ENCODE assay signal across 8 mouse cellular contexts in genomic region chr11:98932293-98933091, GRCm38 (mm10). TPM values are rescaled to one million over a fixed set of nuclear protein-coding genes. Genes with fewer than 3 reads are reported as not detected.
DNase-seq lines count a peak whose midpoint lies in the region; ATAC-seq lines count a peak whose summit lies in the region.
"Had no signal": no experiment of that assay in that cellular context is flagged by ENCODE, and none has a peak within 500 bp of the region (broad histone marks: within the 10 kb centered on the region; RNA-seq: fewer than 3 reads in every experiment).

No protein-coding gene starts in this region.

- no peaks in the 10 kb centered on the region for H3K79me2 ChIP-seq in macrophage (ENCODE audit: inconsistent target)

- no peaks in the 10 kb centered on the region for H3K9me3 ChIP-seq in kidney, embryonic 16.5 days (ENCODE audit: low read length)
- H3K9me3 ChIP-seq in heart, embryonic 14.5 days (ENCODE audit: control insufficient read depth, low read length), result no peaks in the 10 kb centered on the region
- no peaks in the 10 kb centered on the region for H3K9me3 ChIP-seq in forebrain, embryonic 15.5 days
- H3K9me3 ChIP-seq: liver, embryonic 13.5 days had no signal

- H3K4me1 ChIP-seq in kidney, embryonic 16.5 days (ENCODE audit: insufficient read depth, low read length), result peaks cover 77% of the 10 kb centered on the region
- peaks cover 64 to 69% of the 10 kb centered on the region in 2 experiments for H3K4me1 ChIP-seq in heart, embryonic 14.5 days (ENCODE audit: control insufficient read depth in 2 of 2, insufficient read depth in 2 of 2, low read length in 2 of 2)
- H3K4me1 ChIP-seq in forebrain, embryonic 15.5 days, result peaks cover 72% of the 10 kb centered on the region

- 9% methylated on average over 19 of the region's 19 CpGs for WGBS in kidney, embryonic 16.5 days
- WGBS in heart, embryonic 14.5 days, result 19% methylated on average over 19 of the region's 19 CpGs
- WGBS in macrophage (ENCODE audit: missing documents), result 48% methylated on average over 19 of the region's 19 CpGs
- 48% methylated on average over 19 of the region's 19 CpGs for WGBS in forebrain, embryonic 15.5 days

- no peaks in the 10 kb centered on the region for H3K27me3 ChIP-seq in kidney, embryonic 16.5 days (ENCODE audit: insufficient read depth, low read length)
- no peaks in the 10 kb centered on the region for H3K27me3 ChIP-seq in heart, embryonic 14.5 days (ENCODE audit: control insufficient read depth, insufficient read depth, low read length)
- peaks cover 15% of the 10 kb centered on the region for H3K27me3 ChIP-seq in forebrain, embryonic 15.5 days

- no peak for DNase-seq in kidney, postnatal 14 days
- DNase-seq in R1 (ENCODE audit: low read depth, low spot score), result peak; percentile 45
- DNase-seq in right cerebral cortex, postnatal 25 days, result no peak
- DNase-seq: liver, embryonic 13.5 days had no signal

- H3K4me2 ChIP-seq in kidney, embryonic 16.5 days (replicated peaks; ENCODE audit: low read depth, low read length), result peak overlapping the region; percentile 34
- peak overlapping the region; percentile 69 for H3K4me2 ChIP-seq in heart, embryonic 14.5 days (ENCODE audit: low read length)
- H3K4me2 ChIP-seq in forebrain, embryonic 15.5 days (replicated peaks), result no peak overlapping the region
- H3K4me2 ChIP-seq: liver, embryonic 13.5 days had no signal

- no peak overlapping the region for H3K4me3 ChIP-seq in kidney, embryonic 16.5 days (ENCODE audit: low read length)
- no peak overlapping the region for H3K4me3 ChIP-seq in heart, embryonic 14.5 days (ENCODE audit: control insufficient read depth in 1 of 2, insufficient read depth in 1 of 2, low read depth in 1 of 2, low read length in 2 of 2)
- no peak overlapping the region for H3K4me3 ChIP-seq in macrophage (ENCODE audit: inconsistent target)
- no peak overlapping the region for H3K4me3 ChIP-seq in forebrain, embryonic 15.5 days
- H3K4me3 ChIP-seq: liver, embryonic 13.5 days had no signal

- peak overlapping the region; percentile 44 for H3K27ac ChIP-seq in kidney, embryonic 16.5 days (ENCODE audit: low read length)
- peak overlapping the region; percentile 97 to 100; a peak in 3 of 4 replicates for H3K27ac ChIP-seq in heart, embryonic 14.5 days (replicated peaks in 1 of 2; ENCODE audit: control insufficient read depth in 1 of 2, insufficient read depth in 1 of 2, low read depth in 2 of 2, low read length in 2 of 2)
- H3K27ac ChIP-seq in macrophage, result 0 out of 2 replicates have a peak overlapping the region, but pooled peaks have one; percentile 7
- H3K27ac ChIP-seq in forebrain, embryonic 15.5 days (replicated peaks), result no peak overlapping the region
- H3K27ac ChIP-seq: liver, embryonic 13.5 days had no signal

- H3K36me3 ChIP-seq in kidney, embryonic 16.5 days (ENCODE audit: insufficient read depth, low read length), result no peaks in the 10 kb centered on the region
- 0 out of 2 replicates have a peak, but pooled peaks cover 4% of the 10 kb centered on the region for H3K36me3 ChIP-seq in heart, embryonic 14.5 days (ENCODE audit: control insufficient read depth, insufficient read depth, low read length)
- H3K36me3 ChIP-seq in macrophage (ENCODE audit: inconsistent target), result no peaks in the 10 kb centered on the region
- no peaks in the 10 kb centered on the region for H3K36me3 ChIP-seq in forebrain, embryonic 15.5 days
- H3K36me3 ChIP-seq: liver, embryonic 13.5 days had no signal

- ATAC-seq in kidney, embryonic 16.5 days (ENCODE audit: low FRiP score, low TSS enrichment), result no peak
- no peak for ATAC-seq in heart, embryonic 14.5 days (ENCODE audit: insufficient number of reproducible peaks, insufficient read depth, low FRiP score, low read depth)
- no peak for ATAC-seq in forebrain, embryonic 15.5 days (replicated peaks)

- H3K9ac ChIP-seq in kidney, embryonic 16.5 days (replicated peaks; ENCODE audit: low read length), result peak overlapping the region; percentile 25; the same call in 1 of the 2 replicates
- peak overlapping the region; percentile 92 for H3K9ac ChIP-seq in heart, embryonic 14.5 days (ENCODE audit: low read length)
- no peak overlapping the region for H3K9ac ChIP-seq in forebrain, embryonic 15.5 days (replicated peaks)
- H3K9ac ChIP-seq: liver, embryonic 13.5 days had no signal

RNA-seq across cellular contexts. Expression of gene Rara, which starts 4.9 kb away (rescaled TPM):
- polyA plus RNA-seq in kidney, embryonic 16.5 days (2015; fragmentation: Nextera tagmentation; extraction: Ambion mirVana), result 31.4 and 32.5 TPM in 2 replicates
- polyA plus RNA-seq in heart, embryonic 14.5 days (2014; fragmentation: Nextera tagmentation; extraction: Ambion mirVana), result 31.4 and 33.4 TPM in 2 replicates
- total RNA-seq in macrophage (2018; cell fraction: chromatin; rRNA removed), result 10 to 100 TPM in 20 of 26 experiments, 1 to 10 TPM in 6; 7.0 to 27.6 (median 17.2) TPM
- 10 to 100 TPM in 24 of 26 experiments, 1 to 10 TPM in 2; 7.8 to 33.7 (median 21.0) TPM for total RNA-seq in macrophage (2018; cell fraction: cytosol; rRNA removed)
- 10 to 100 TPM in 24 of 26 experiments, 1 to 10 TPM in 2; 6.3 to 35.2 (median 17.9) TPM for total RNA-seq in macrophage (2018; cell fraction: nucleus; rRNA removed)
- 13.3 to 17.5 TPM (median 13.4 TPM) in 3 replicates for polyA plus RNA-seq in macrophage (2018)
- polyA plus RNA-seq in forebrain, embryonic 15.5 days (2015; fragmentation: Nextera tagmentation; extraction: Ambion mirVana), result 9.2 and 9.9 TPM in 2 replicates

RNA-seq across cellular contexts. Expression of gene Cdc6, which starts 24.9 kb away (rescaled TPM):
- 36.2 and 38.6 TPM in 2 replicates for polyA plus RNA-seq in kidney, embryonic 16.5 days (2015; fragmentation: Nextera tagmentation; extraction: Ambion mirVana)
- 15.6 and 17.5 TPM in 2 replicates for polyA plus RNA-seq in heart, embryonic 14.5 days (2014; fragmentation: Nextera tagmentation; extraction: Ambion mirVana)
- total RNA-seq in macrophage (2018; cell fraction: chromatin; rRNA removed), result 1 to 10 TPM in 20 of 26 experiments, under 1 TPM in 6; 0.25 to 5.5 (median 2.3) TPM
- 1 to 10 TPM in 22 of 26 experiments, under 1 TPM in 4; 0.57 to 2.4 (median 1.4) TPM for total RNA-seq in macrophage (2018; cell fraction: cytosol; rRNA removed)
- 10 to 100 TPM in 1 of 26 experiments, 1 to 10 TPM in 23, under 1 TPM in 2; 0.58 to 22.6 (median 1.7) TPM for total RNA-seq in macrophage (2018; cell fraction: nucleus; rRNA removed)
- 0.70 to 13.4 TPM (median 2.2 TPM) in 3 replicates for polyA plus RNA-seq in macrophage (2018)
- polyA plus RNA-seq in forebrain, embryonic 15.5 days (2015; fragmentation: Nextera tagmentation; extraction: Ambion mirVana), result 11.2 and 12.1 TPM in 2 replicates

RNA-seq across cellular contexts. Expression of gene Gjd3, which starts 50.3 kb away (rescaled TPM):
- polyA plus RNA-seq in kidney, embryonic 16.5 days (2015; fragmentation: Nextera tagmentation; extraction: Ambion mirVana), result 0.59 TPM in 1 of 2 replicates, not detected in the other
- 1.00 and 2.3 TPM in 2 replicates for polyA plus RNA-seq in heart, embryonic 14.5 days (2014; fragmentation: Nextera tagmentation; extraction: Ambion mirVana)
- total RNA-seq in macrophage (2018; cell fraction: chromatin; rRNA removed), result not detected
- total RNA-seq in macrophage (2018; cell fraction: cytosol; rRNA removed), result not detected
- total RNA-seq in macrophage (2018; cell fraction: nucleus; rRNA removed), result not detected
- polyA plus RNA-seq in macrophage (2018), result not detected in 3 replicates
- 0.62 and 0.84 TPM in 2 replicates for polyA plus RNA-seq in forebrain, embryonic 15.5 days (2015; fragmentation: Nextera tagmentation; extraction: Ambion mirVana)
- polyA plus RNA-seq: liver, embryonic 13.5 days had no signal
